Mouse (Mus musculus) CD8-positive naive resting alpha-beta T cell, adult 2 months (primary cell): ENCODE data around the gene Dact3.

Experiments
- DNase-seq, 2 experiments: peaks; one replicate each; pipeline ENCODE4 v3.0.0; 2022; ENCODE audit warnings: low read depth in 2 of 2, low spot score in 2 of 2

Dact3 gene

DNA sequence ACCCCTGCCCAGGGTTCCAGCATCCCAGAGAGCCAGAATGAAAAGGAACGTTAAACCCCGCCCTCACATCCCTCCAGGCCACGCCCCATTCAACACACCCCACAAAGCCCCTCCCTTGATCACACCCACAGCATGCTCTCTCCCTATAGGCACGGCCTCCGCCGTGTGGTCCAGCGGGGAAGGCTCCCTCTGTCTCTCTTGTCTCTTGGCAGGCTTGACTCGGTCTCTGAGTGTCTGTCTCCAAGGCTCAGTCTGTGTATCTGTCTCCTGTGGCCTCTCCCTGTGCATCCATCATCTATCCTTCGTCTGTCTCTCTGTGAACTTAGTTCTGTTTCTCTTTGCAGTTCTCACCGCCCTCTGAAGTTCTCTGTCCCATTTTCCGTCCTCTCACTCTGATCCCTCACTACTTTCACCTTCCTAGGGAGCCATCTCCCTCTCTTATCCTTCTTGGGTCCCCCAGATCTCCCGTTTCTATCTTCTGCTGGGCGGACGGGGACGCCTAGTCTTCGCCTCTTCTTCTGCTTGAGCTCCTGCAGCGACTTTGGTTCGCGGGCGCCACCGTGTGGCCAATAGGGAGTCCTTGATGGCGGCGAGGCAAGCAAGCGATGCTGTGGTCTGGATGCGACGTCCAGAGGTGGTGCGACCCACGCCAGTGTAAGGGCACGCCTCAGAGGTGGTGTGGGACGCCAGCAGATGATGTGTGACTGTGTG, 16.7 kb downstream of the Dact3 start, which contains the start of gene Gng8:
Gene Gng8 (plus strand): TSS at position 146 of the 711 bp plus-strand sequence.
- DNase-seq, result peak; percentile 74 to 78

DNA sequence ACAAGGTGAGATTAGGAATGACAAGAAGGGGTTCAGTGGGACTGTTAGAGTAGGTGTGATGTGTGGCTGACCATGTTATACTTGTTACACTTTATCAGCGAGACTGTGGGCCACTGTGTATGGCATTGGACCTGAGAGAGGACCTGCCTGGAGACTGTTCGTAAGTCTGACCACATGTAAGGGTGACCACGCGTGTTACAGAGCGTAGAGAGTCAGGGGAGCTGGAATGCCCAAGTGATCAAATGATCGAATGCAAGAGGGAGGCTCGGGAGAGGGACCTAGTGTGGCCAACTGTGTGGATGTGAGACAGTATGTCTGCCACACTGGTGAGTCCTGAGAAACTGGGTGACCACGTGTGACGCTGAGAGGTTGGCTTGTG, 17.2 kb downstream of the Dact3 start:
- no peak for DNase-seq

DNA sequence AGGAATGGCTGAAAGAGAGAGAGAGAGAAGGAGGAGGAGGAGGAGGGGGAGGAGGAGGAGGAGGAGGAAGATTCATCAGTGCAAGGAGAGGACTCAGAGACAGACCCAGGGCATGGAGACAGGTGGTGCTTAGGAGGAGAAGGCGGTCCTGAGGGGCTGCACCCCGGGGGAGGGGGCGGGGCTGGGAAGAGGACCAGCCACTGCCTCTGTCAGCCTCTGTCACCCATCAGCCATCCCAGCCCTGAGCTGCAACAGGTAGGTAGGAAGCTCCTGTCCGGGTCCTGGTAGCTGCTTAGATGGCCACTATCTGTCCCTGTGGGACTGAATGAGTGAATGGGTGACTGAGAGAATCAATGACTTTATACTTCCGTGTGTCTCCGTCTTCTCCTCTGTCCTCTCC, 18.5 kb downstream of the Dact3 start:
- no peak for DNase-seq

DNA sequence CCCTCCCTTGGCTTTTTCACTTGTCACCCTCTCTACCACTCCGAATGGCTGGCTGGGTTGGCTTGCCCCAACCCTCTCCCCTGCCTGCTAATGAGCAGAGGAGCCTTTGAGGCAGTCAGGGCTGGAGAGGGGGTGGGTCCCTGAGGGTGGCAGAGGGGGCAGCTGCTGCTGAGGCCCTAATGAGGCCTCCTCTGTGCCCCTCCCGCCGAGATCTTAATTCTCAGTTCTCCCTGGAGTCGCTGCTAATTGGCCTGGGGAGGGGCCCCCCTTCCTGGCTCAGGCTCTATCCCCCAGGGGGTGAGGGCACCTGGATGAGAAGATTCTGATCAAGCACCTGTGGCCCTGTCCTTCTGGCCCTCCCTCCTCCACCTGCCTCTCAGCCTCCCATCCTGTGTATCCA, 19.2 kb downstream of the Dact3 start:
- no peak for DNase-seq

DNA sequence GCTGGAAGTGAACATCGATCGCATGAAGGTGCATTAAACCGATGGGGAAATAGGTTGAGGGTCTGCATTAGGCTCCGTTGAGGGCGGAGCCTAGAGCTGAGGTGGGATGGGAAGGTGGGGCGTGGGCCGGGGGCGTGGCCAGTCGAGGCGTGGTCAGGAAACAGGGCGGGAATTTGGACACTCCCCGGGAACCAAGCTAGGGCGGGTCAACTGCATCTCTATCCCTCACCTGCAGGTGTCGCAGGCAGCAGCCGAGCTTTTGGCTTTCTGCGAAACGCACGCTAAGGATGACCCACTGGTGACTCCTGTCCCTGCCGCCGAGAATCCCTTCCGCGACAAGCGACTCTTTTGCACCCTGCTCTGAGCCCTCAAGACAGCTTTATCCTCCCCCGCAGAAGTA, 19.9 kb downstream of the Dact3 start:
- peak; percentile 41 to 46 for DNase-seq

DNA sequence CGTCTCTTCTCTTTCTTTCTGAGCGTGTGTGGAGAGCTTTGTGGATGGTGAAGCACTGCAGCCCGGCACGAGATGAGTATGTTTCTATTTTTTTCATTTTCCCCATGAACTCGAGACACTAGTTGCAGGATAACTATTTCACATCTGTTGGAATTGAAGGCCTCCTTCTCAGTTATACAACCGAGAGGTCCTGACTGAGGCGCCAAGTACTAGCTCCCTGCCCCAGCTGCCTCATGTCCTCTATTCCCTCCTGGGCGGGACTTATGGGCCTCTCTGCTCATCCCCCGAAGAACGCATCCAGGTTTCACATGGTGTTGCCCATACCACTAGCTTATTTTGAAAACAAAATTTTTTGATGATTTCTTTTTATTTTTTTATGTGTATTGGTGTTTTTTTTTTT, 20.4 kb downstream of the Dact3 start:
- DNase-seq, result no peak

DNA sequence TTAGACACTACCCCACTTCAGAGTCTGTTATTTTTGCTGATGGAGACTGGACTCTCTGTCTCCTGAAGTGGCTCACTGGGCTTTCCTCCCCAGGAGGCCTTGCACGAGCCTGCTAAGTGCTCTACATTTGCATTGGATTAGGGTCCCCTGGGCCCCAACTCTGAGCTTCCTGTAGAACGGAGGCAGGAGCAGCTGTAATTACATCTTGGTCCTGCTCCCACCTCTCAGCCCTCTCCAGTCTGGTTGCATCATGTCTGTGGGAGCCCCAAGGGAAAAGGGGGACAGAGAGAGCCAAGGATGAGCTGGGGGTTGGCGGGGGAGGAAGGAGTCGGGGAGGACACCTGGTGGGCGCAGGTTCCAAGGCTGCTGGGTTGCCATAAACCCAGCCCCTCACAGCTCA, 25.4 kb downstream of the Dact3 start:
- no peak for DNase-seq

DNA sequence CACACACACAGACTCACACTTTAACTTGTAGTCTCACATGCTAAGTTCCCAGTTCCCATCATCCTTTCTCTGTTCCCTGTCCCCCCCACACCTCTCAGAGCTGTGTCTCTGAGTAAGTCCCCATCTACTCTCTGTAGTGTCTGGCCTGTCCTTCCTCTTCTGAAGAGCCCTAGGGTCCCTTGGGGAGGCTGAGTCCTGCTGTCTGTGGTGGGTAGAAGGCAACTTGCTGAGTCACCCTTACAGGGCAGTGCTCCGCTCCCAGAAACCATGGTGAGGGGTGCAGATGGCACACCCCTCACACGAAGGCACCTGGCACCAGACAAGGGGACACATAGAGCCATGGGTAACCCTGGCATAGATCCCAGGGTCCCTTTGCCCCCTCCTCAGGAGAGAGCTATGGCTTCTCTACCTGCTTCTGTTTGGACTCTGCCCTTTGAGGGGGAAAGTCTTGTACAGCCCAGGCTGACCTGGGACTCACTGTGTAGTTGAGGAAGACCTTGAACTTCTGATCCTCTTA, 28.4 kb downstream of the Dact3 start:
- no peak for DNase-seq

DNA sequence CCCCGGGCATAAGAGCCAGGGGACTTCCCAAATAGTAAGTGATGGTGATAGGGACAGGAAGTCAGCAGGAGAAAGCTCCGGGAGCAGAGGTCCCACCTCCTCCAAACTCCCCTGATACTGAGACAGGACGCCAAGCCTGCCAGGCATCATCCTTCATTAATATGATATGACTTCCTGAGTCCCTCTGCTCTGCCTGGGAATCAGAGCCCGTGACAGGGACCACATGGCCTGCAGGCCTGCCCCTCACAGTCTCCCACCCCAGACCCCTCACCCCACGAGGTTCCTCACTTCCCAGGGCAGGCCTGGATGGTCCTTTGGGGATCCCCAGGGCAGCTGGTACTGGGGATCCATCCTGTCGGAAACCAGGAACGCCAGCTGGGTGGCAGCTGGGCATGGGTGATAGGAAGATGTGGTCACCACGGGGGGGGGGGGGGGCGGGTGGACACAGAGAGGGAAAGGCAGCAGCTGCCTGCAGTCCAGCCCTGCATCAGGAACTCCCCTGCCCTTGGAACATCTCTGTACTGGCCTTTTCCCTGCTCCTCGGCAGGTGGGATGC, 29.1 kb downstream of the Dact3 start:
- DNase-seq, result no peak

DNA sequence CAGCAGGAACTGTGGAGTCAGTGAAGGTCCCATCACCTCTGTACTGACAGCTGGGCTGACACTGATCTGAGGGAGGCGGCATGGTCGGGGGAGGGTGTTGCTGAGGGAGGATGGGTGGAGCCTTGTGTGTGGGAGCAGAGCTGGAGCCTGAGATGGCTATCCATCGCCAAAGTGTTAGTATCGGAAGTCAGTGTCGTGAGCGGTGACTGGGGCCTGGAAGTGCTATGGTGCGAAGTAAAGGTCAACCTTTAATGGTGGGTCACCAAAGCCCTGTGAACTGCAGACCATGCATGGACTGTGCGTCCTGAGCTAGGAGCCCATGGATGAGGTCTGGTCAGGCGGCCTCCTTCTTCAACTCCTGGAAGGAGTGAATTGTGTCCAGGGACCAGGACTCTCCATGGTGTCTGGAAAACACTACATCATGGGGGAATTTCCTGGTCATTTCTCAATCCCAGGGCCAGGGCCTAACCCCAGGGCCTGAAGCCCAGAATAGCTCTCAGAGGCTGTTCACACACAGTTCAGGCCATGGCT, 30.4 kb downstream of the Dact3 start:
- DNase-seq, result no peak

DNA sequence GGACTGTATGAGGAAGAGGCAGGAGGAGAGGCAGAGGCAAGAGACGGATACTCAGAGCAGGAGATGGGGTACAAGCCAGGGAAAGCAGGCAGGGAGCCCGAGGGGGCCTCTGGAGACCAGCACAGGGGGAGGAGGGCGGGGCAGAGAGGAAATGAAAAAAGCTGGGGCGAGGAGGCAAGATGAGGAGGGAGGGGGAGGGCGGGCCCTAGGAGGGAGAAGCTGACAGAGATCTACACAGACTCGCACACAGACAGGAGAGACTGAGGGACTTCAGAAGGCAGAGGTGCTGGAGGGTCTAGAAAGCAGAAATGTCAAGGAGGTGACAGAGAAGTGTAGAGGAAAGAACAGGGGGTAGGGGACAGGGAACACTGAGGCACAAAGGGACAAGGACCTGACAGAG, 31.2 kb downstream of the Dact3 start, which contains the start of gene Ptgir:
Gene Ptgir (plus strand): TSS at position 210 of the 400 bp plus-strand sequence.
- no peak for DNase-seq

DNA sequence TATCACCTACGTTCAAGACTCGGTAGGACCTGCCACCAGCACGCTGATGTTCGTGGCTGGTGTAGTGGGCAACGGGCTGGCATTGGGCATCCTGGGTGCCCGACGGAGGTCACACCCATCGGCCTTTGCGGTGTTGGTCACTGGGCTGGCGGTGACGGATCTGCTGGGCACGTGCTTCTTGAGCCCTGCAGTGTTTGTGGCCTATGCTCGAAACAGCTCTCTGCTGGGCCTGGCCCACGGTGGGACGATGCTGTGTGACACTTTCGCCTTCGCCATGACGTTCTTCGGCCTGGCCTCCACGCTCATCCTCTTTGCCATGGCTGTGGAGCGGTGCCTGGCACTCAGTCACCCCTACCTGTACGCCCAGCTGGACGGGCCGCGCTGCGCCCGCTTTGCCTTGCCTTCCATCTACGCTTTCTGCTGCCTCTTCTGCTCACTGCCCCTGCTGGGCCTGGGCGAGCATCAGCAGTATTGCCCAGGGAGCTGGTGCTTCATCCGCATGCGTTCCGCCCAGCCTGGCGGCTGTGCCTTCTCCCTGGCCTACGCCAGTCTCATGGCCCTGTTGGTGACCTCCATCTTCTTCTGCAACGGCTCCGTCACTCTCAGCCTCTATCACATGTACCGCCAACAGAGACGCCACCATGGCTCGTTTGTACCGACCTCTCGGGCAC, 31.9 kb downstream of the Dact3 start:
- no peak for DNase-seq

DNA sequence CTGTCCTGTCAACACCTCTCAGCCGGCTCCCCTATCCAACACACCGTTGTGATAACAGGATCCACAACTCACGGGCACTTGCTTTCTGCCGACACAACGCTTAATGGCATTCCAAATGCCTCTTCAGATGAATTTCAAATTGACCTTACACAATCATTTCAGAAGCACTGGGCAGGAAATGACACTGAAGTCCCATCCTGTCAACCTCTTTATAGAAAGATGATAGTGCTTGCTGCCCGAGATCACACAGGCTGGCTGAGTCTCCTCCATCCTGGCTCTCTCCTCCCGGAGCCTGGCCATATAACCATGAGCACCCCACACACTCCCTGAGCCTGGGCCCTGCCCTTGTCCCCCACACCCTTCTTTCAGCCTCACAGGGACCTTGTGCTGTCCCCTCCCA, 32.7 kb downstream of the Dact3 start:
- DNase-seq, result no peak

DNA sequence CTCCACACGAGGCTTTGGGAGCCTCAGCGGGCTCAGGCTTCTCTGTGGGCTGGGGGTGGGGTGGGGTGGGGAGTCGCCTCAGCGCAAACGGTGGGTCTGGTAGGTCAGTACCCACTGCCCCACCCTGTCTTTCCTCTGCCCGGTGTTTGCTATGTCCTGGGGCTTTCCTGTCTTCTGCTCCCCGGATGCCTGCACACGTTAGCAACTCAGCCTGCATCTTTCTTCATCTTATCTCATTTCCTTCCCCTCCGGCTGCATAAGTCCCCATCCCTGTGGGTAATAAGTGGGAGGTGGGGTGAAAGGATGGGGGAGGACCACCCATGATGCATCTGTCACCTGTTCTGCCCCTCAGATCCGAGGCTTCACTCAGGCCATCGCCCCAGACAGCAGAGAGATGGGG, 33.2 kb downstream of the Dact3 start:
- DNase-seq, result no peak

DNA sequence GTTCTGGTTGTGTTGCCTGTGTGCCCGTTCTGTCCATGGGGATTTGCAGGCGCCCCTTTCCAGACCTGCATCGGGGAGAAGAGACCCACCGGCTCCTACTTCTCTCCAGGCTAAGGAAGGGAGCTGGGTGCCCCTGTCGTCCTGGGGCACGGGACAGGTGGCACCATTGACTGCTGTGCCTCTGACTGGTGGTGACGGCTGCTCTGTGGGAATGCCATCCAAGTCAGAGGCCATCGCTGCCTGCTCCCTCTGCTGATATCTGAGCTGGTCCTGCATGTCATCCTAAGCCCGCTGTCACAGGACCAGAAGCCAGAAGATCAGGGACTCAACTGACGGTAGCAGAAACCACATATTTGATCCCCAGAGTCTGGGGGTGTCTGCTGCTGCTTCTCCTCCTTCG, 33.7 kb downstream of the Dact3 start:
- DNase-seq, result no peak

DNA sequence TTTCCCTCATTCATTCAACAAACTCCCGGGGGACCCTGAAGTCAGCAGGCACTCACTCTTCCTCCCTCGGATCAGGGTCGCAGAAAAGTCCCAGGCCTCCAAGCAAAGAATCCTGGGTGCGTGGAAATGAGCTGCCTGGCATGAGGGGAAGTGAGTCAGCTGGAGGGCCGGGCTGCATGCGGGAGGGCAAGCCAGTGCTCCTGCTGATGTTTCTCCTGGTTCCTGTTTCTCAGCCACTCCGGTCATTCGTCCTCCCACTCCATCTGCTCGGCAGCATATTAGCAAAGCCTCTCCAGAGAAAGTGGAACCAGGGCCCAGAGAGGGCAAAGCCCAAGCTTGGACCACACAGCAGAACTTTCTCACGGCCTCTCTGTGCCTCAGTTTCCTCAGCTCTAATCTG, 34.8 kb downstream of the Dact3 start:
- DNase-seq, result no peak

DNA sequence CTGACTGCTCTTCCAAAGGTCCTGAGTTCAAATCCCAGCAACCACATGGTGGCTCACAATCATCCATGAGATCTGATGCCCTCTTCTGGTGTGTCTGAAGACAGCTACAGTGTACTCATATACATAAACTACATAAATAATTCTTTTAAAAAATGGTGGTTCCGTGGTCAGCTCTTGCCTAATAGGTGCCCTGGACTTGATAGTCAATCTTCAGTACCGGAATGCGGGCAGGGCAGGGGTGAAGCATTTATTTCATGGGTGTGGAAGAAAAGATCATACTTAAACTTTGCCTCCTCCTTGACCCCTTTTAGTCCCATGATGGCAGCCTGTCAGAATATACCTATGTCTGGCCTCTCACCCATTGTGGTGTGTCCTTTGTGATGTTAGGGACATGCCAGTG, 36.8 kb downstream of the Dact3 start:
- DNase-seq, result no peak

DNA sequence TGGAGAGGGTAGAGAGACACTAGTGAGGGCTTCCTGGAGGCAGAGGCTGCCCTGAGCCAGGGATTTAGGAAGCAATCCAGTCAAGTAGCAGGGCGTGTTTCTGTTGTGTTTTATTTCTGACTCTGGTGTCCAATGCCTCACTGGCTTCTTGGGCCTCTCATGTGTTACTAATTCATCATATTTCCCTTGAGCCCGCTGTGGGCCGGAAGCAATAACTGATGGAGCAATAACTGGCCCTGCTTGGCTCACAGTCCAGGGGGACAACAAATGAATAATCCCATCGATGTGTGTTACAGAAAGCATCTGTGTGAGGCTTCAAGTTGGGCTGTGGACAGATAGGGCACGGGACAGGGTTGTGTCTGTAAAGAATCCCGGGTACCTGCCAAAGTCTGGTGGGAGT, 37.2 kb downstream of the Dact3 start:
- DNase-seq, result no peak

DNA sequence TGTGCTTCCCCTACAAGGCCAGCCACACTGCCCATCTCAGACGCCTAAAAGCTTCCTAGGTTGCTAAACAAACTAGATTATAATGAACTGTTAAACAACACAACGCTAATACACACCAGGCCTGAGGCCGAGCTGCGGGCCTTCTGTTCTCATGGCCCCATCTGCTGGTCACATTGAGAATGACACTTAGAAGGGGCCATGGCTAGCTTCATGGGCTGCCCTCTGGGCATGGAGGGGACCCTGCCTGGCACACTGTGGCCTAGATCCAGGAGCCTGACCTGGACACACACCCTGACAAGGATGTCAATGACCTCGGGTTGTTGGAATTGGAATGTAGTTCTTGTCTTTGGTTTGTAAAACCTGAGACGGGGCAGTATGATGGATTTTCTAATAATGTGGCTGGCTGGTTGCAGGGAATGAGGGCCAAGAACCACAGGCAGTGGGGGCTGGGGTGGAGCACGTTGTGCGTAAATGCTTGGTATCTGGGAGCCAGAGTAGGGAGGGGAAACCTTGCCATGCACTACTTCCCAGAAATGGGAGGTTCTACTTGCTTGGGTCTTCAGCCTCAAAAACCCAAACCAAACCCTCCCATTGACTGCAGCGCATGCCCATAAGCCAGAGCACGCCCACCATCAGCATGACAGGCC, 38.8 kb downstream of the Dact3 start:
- DNase-seq, result peak; percentile 57 to 68

DNA sequence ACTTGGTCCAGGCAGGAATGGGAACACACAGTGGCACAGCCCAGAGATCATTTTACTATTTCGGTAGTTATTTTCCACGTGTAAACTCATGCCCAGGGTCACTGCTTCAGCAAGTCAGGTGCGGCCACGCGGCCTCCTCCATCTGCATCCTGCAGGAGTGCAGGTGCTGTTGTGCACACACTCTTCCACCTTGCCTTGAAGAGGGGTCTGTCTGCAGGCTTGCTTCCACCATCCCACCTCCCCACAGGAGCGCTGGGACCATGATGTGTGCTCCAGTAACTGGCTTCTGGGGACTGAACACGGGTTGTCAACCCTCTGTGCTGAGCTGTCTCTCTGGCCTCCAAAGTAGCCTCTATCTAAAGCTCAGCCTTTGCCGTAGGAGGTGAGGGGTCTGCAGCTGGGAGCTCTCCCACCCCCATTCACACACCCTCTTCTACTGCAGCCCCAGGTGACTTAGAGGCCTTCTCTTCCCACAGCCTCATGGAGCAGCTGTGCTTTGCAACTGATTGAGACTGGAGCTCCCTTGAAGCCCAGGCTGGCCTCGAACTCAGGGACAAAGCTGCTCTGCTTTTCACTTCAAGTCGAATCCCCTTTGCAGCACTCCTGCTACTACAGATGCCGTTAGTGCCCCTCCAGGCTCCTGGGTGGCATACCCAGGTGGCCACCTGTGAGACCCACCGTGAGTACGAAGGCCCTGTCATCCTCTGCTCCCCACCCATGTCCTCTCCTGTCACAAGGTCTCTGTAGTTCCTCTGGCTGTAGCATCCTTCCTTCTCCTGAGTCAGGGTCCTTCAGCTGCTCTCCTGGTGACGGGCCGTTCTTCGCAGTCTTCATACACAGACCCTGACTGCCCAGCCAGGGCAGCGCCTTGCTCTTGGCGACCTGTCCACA, 39.6 kb downstream of the Dact3 start:
- DNase-seq, result no peak
